Mouse (Mus musculus): Measurements from ENCODE around the gene Osbpl5. TPM values are rescaled to one million over a fixed set of nuclear protein-coding genes. Genes with fewer than 3 reads are reported as not detected.

Gene Osbpl5
- polyA plus RNA-seq, 2 experiments: 1.3 to 1.6 TPM

DNA sequence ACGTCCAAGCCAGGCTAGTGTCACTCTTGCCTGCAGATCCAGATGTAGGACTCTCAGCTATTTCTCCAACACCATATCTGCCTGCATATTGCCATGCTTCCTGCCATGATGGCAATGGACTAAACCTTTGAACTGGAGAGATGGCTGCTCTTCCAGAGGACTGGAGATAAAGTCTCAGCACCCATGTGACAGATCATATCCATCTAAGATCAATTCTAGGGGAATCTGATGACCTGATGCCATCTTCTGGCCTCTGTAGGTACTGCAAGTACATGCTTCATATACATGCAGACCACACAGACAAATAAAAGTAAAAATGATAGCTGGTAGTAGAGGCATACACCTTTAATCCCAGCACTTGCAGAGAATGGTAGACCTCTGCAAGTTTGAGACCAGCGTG is 60.6 kb downstream of the Osbpl5 start:
- ATAC-seq (ENCODE audit: insufficient read depth): no peak
- Histone ChIP-seq H3K9ac (replicated peaks) (no peak overlapping the region), H3K27ac (no peak overlapping the region), H3K4me1 (replicated peaks; ENCODE audit: control insufficient read depth in 2 of 2, insufficient read depth in 2 of 2, low read length in 1 of 2) (no peaks in the 10 kb centered on the region), H3K4me2 (ENCODE audit: low read depth) (no peak overlapping the region), H3K27me3 (ENCODE audit: control insufficient read depth, insufficient read depth, low read length) (no peaks in the 10 kb centered on the region), H3K36me3 (replicated peaks; ENCODE audit: control insufficient read depth, insufficient read depth, low read depth) (no peaks in the 10 kb centered on the region), H3K9me3 (ENCODE audit: control insufficient read depth, low read length) (no peaks in the 10 kb centered on the region), H3K4me3 (ENCODE audit: insufficient read depth in 1 of 2, low read depth in 2 of 2, low read length in 2 of 2) (no peak overlapping the region)
- WGBS (ENCODE audit: insufficient replicate concordance): 36% methylated on average over 2 of the region's 2 CpGs
- DNase-seq (ENCODE audit: low read depth in 3 of 3, low spot score in 3 of 3): peak; percentile 12 to 20 (median 15)
- TF ChIP-seq EP300 (IDR thresholded peaks at IDR 0.05; ENCODE audit: low read depth) (no peak), CTCF (IDR thresholded peaks at IDR 0.05; ENCODE audit: low read depth) (peak; percentile 59; the same call in 1 of the 2 replicates)

- DNase-seq (ENCODE audit: low read depth in 3 of 3, low spot score in 3 of 3) (no peak), ATAC-seq (ENCODE audit: insufficient read depth) (no peak)
- H3K27ac ChIP-seq: no peak overlapping the region
- H3K9me3 ChIP-seq (ENCODE audit: control insufficient read depth, low read length): no peaks in the 10 kb centered on the region
- WGBS (ENCODE audit: insufficient replicate concordance): 77% methylated on average over 7 of the region's 7 CpGs
- H3K4me3 ChIP-seq (ENCODE audit: insufficient read depth in 1 of 2, low read depth in 2 of 2, low read length in 2 of 2): no peak overlapping the region
- no peak overlapping the region for H3K9ac ChIP-seq (replicated peaks)
- no peaks in the 10 kb centered on the region for H3K4me1 ChIP-seq (replicated peaks; ENCODE audit: control insufficient read depth in 2 of 2, insufficient read depth in 2 of 2, low read length in 1 of 2)
- no peaks in the 10 kb centered on the region for H3K27me3 ChIP-seq (ENCODE audit: control insufficient read depth, insufficient read depth, low read length)
- no peaks in the 10 kb centered on the region for H3K36me3 ChIP-seq (replicated peaks; ENCODE audit: control insufficient read depth, insufficient read depth, low read depth)
- TF ChIP-seq CTCF (IDR thresholded peaks at IDR 0.05; ENCODE audit: low read depth): no peak
- H3K4me2 ChIP-seq (ENCODE audit: low read depth): no peak overlapping the region
Observed at GRCm38 (mm10) chr7:143694550-143694949, 62.2 kb downstream of the Osbpl5 start.

GRCm38 (mm10) chr7:143692746-143693510 is 63.9 kb downstream of the Osbpl5 start:
- Histone ChIP-seq H3K36me3 (replicated peaks; ENCODE audit: control insufficient read depth, insufficient read depth, low read depth) (no peaks in the 10 kb centered on the region), H3K4me2 (ENCODE audit: low read depth) (no peak overlapping the region), H3K9ac (replicated peaks) (no peak overlapping the region), H3K4me3 (ENCODE audit: insufficient read depth in 1 of 2, low read depth in 2 of 2, low read length in 2 of 2) (no peak overlapping the region), H3K27ac (no peak overlapping the region), H3K27me3 (ENCODE audit: control insufficient read depth, insufficient read depth, low read length) (no peaks in the 10 kb centered on the region), H3K9me3 (ENCODE audit: control insufficient read depth, low read length) (no peaks in the 10 kb centered on the region), H3K4me1 (replicated peaks; ENCODE audit: control insufficient read depth in 2 of 2, insufficient read depth in 2 of 2, low read length in 1 of 2) (no peaks in the 10 kb centered on the region)
- 71% methylated on average over 12 of the region's 12 CpGs for WGBS (ENCODE audit: insufficient replicate concordance)
- TF ChIP-seq CTCF (IDR thresholded peaks at IDR 0.05; ENCODE audit: low read depth): no peak
- ATAC-seq (ENCODE audit: insufficient read depth) (no peak), DNase-seq (ENCODE audit: low read depth in 3 of 3, low spot score in 3 of 3) (no peak)

DNA sequence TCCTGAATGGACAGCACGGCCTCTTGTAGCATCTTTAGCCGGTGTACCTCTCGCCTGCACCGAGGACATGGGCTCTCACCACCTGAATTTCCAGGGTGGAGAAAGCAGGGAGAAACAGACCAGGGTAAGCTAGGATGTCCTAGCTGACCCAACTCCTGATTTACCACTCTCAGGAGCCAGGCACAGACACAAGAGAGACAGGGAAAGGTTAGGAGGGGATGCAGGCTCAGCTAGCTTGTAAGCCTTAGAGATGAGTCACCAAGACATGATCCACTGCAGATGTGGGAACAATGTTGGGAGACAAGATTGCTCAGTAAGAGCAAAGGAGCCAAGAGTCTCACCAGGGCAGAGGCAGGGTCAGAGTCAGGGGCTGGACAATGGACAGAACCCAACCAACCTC is 64.9 kb downstream of the Osbpl5 start:
- 89% methylated on average over 4 of the region's 4 CpGs for WGBS (ENCODE audit: insufficient replicate concordance)
- Histone ChIP-seq H3K27me3 (ENCODE audit: control insufficient read depth, insufficient read depth, low read length) (no peaks in the 10 kb centered on the region), H3K9me3 (ENCODE audit: control insufficient read depth, low read length) (no peaks in the 10 kb centered on the region), H3K27ac (no peak overlapping the region), H3K4me3 (ENCODE audit: insufficient read depth in 1 of 2, low read depth in 2 of 2, low read length in 2 of 2) (no peak overlapping the region), H3K4me1 (replicated peaks; ENCODE audit: control insufficient read depth in 2 of 2, insufficient read depth in 2 of 2, low read length in 1 of 2) (no peaks in the 10 kb centered on the region), H3K9ac (replicated peaks) (no peak overlapping the region), H3K36me3 (replicated peaks; ENCODE audit: control insufficient read depth, insufficient read depth, low read depth) (no peaks in the 10 kb centered on the region), H3K4me2 (ENCODE audit: low read depth) (no peak overlapping the region)
- DNase-seq (ENCODE audit: low read depth in 3 of 3, low spot score in 3 of 3): no peak
- TF ChIP-seq EP300 (IDR thresholded peaks at IDR 0.05; ENCODE audit: low read depth): no peak
- no peak for TF ChIP-seq CTCF (IDR thresholded peaks at IDR 0.05; ENCODE audit: low read depth)
- no peak for ATAC-seq (ENCODE audit: insufficient read depth)

DNA sequence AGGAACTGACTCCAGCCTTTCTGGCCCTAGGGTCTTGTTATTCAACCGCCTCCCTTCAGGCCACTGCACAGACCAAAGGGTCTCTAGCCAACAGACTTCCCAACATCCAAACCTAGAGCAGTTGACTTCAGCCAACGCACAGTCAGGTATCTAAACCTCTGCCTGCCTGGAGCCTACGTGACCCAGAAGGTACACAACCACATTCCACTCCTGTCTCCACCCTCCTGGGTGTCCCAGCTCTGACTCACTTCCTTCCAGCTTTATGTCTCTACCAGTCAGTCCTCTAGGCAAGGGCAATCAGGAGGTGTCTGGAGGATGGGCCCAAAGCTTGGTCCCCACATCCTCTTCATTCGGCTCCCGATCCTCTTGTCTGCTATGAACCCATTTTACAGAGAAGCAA is 65.6 kb downstream of the Osbpl5 start:
- no peaks in the 10 kb centered on the region for H3K36me3 ChIP-seq (replicated peaks; ENCODE audit: control insufficient read depth, insufficient read depth, low read depth)
- no peaks in the 10 kb centered on the region for H3K4me1 ChIP-seq (replicated peaks; ENCODE audit: control insufficient read depth in 2 of 2, insufficient read depth in 2 of 2, low read length in 1 of 2)
- ATAC-seq (ENCODE audit: insufficient read depth) (no peak), DNase-seq (ENCODE audit: low read depth in 3 of 3, low spot score in 3 of 3) (no peak)
- H3K27ac ChIP-seq: no peak overlapping the region
- H3K4me2 ChIP-seq (ENCODE audit: low read depth): no peak overlapping the region
- H3K9ac ChIP-seq (replicated peaks): no peak overlapping the region
- WGBS (ENCODE audit: insufficient replicate concordance): 60% methylated on average over 5 of the region's 5 CpGs
- no peaks in the 10 kb centered on the region for H3K27me3 ChIP-seq (ENCODE audit: control insufficient read depth, insufficient read depth, low read length)
- TF ChIP-seq EP300 (IDR thresholded peaks at IDR 0.05; ENCODE audit: low read depth) (no peak), CTCF (IDR thresholded peaks at IDR 0.05; ENCODE audit: low read depth) (no peak)
- no peaks in the 10 kb centered on the region for H3K9me3 ChIP-seq (ENCODE audit: control insufficient read depth, low read length)
- no peak overlapping the region for H3K4me3 ChIP-seq (ENCODE audit: insufficient read depth in 1 of 2, low read depth in 2 of 2, low read length in 2 of 2)

All from liver, embryonic 14.5 days (tissue).